Mouse (Mus musculus) cerebellum, postnatal 10 days (tissue): Measurements from ENCODE around the gene Ube2cbp.

Source experiments
- DNase-seq, 2 experiments: peaks; one replicate each; pipeline ENCODE4 v3.0.0; 2021; ENCODE audit warnings: mixed read lengths in 2 of 2

Ube2cbp gene

DNA sequence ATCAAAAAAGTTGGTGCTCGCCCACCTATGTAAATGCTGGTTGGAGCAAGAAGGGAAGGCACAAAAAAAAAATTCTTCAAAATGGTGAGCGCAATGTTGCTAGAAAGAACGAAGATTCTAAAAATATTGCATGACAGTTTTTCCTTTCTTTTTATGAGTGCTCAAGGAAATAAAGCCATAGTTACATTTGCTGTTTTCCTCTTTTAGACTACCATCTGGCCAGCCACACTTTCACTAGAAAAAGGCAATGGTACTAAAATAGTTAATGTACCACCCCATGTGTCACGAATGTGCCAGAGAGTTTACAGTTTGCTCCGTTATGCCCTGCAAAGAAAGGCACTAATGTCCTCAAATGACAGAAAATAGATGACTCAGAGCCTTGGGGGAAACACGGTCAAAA lies 45.4 kb downstream of the Ube2cbp start:
- DNase-seq: no peak

- DNase-seq: no peak
These were observed 46.8 kb downstream of the Ube2cbp start for GRCm38 (mm10) chr9:86417971-86418370.

DNA sequence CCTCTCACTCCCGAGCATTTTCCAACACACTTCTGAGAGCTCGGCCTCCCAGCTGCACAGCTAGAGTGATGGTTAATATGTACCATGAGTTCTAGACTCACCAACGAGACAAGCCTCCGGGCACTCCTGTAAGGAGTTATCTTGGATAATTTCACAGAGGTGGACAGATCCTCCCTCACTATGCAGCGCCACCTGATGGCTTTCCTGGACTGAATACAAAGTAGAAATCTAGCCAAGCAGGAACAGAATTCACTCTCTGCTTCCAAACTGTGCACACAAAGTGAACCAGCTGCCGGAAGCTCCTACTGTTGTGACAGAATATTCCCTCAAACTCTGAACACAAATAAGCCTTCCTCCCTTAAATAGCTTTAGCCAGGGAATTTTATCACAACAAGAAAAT lies 69.0 kb downstream of the Ube2cbp start:
- DNase-seq: peak; percentile 53 to 57

DNA sequence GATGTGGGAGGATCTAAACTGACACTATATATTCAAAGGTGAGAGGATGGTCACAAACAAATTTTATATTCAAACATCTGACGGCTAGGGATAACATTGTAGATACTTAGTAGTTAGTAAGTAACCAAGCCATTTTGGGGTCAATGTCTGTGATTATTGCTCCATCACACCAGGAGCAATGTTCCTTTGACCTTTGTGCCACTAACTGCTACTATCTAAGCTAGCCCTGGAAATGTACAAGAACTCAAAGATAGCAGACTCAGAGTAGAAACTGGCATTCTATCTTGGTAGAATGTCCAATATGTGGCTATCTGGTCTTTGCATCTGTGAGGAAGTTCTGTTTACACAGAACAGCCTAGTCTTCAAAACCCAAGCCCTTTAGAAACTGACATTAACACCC lies 69.7 kb downstream of the Ube2cbp start:
- no peak for DNase-seq

- peak in 1 of 2 experiments; percentile 15 for DNase-seq
These were observed 71.0 kb downstream of the Ube2cbp start for GRCm38 (mm10) chr9:86393586-86394272.

- no peak for DNase-seq
These were observed 73.3 kb downstream of the Ube2cbp start for GRCm38 (mm10) chr9:86391467-86391866.

- DNase-seq: no peak
These were observed 74.0 kb downstream of the Ube2cbp start for GRCm38 (mm10) chr9:86390713-86391112.

DNA sequence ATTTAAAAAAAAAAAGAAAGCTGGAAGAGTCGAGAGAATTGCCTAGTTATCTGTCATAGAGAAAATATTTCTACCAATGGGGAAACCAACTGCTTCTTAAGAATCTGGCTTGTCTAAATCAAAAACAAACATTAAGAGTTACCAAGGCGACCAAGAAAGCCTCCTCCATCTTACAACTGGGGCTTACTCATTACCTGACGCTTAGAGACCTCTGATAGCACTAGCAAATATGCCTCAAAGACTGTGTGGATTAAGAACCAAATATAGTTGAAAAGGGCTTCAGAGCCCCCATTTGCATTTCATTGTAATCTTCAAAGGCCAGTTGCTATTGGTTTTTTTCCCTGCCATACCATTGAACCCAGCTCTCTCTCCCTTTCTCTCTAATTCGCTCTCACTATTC lies 76.2 kb downstream of the Ube2cbp start:
- no peak for DNase-seq

DNA sequence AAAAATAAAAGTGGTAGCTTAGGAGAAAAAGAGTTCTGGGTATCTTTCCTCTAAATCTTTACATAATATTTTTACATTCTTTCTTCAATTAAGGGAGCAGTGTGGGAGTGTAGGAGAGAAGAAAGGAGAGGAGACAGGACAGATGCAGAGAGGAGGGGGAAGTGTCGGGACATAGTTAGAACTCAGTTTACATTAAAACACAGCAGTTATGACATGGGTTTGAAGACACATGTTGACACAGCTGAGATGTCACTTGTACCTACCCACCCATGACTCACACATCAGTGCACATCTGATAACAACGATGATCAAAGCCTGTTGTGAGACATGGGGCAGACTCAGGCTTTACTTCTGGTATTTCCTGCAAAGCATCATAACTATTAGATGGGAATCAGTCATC lies 87.8 kb downstream of the Ube2cbp start:
- DNase-seq: no peak

- no peak for DNase-seq
These were observed 91.8 kb downstream of the Ube2cbp start for GRCm38 (mm10) chr9:86372783-86373567.

- no peak for DNase-seq
These were observed 95.5 kb downstream of the Ube2cbp start for GRCm38 (mm10) chr9:86369208-86369607.

DNA sequence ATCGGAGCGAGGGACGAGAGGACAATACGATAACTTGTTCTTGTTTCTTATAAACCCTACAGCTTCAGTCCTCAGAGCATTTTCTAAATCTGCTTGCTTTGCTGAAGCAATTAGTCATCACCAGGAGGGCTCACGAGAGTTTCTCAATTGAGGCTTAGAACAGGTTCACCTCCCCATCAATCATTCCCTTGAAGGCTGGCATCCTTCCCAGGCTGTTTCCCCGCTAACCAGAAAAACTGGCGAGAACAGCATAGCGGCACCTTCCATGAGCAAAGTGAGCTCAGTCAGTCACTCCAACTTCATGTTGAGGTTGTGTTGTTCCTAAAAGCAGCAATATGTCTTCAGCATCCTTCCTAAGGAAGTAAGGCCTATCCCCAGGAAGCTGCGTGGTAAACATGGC lies 104.2 kb downstream of the Ube2cbp start:
- peak; percentile 28 to 34 for DNase-seq

DNA sequence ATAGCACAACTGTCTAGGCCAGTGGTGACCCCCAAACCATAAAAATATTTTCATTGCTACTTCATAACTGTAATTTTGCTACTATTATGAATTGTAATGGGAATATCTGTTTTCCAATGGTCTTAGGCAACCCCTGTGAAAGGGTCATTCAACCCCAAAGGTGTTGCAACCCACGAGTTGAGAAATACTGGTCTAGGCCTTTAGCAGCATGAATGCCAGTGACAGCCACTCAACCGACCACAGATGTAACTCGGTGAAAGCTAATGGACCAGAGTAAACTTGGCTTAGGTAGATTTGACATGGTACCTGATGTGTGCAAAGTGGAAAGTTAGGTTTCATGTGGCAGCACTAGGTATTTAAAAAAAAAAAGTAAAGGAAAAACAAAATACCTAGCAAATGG lies 108.9 kb downstream of the Ube2cbp start:
- DNase-seq: no peak

GRCm38 (mm10) chr9:86351491-86351890 lies 113.3 kb downstream of the Ube2cbp start:
- DNase-seq: no peak

DNA sequence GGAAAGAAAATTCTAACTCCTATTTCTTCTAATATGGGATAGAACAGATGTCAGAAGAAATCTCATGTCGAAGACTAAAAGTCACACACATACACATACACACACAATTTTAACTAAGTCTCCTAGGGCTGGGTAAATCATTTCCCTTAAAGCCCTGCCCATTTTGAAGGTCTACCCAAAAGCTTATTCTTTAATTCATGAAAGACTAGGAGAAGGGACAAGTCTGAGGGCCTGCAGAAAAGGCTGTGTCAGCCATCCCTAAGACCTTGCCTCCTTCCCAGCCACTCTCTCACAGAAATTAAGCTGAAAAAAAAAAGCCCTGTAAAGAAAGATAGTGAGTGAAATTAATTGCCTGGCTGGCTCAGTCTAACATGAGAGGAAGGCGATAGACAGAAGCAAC lies 128.0 kb downstream of the Ube2cbp start:
- DNase-seq: no peak

DNA sequence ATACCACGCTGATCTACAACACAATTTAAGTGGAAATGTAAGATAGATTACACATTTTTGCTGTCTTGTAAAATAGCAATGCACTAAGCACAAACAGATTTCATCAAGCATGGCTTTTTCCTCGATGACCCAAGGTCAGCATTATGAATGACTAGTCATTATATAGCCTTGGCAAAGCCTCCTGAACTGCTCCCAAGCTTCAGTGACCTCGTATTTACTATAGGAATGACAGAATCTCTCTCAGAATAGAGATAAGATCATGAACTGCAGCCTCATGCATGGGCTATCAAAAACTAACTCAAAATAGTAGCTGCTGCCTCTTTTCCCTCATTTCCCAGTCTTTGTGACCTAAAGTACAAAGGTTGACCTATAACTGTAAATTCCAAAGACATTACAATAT lies 128.4 kb downstream of the Ube2cbp start:
- DNase-seq: no peak

DNA sequence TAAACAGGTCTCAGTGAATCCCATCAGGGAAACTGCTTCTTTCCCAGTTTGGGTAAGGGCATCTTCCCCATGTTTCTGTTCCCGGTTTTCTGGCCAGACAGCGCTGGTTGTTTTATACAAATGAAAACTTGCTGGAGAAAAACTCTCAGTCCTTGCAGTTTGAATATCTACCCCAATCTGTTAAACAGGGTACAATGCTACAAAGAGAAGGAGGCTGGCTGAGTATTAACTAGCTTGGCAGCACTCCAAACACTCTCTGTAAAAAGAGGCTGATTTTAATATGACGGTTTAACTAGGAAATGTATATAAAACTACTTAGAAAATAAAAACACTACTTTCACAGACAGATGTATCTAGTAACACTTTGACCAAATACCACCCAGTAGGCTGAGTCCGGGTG lies 129.2 kb downstream of the Ube2cbp start:
- DNase-seq: no peak

- no peak for DNase-seq
These were observed 130.4 kb downstream of the Ube2cbp start for GRCm38 (mm10) chr9:86334357-86334756.

DNA sequence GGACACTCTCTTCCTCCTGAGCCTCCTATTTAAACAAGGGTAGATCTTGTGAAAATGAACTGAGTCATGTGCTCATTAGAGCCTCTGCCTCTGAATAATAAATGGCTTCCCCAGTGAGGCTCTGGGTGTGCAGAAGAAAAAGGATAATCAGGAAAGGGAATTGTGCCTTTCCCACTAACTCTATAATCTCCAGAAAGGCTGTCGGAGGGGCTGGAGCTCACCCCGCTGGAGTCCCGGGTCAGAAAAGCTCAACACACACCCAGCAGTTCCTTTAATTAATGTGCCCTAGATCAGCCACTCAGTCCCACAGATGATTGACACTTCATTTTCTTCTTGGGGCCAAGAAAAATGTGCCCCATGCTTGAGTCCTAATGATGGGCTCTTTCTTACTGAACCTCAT lies 134.2 kb downstream of the Ube2cbp start:
- DNase-seq: no peak

DNA sequence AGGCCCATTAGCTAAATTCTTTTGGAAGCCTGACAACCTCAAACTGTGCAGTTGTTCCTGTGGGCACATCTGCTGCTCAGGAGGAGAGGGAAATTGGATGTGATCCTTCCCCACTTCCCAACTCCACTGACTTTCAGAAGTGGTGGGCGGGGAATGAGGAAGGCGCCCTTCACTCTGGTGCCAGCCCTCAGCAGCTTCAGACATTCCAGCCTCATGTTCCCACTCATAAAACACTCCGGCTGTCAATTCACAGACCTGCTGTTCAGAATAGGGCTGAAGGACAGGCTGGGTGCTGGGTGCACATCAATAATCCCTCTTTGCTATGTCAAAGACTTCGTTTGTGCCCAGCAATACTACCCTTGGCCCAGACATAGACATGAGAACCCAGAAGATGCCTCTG lies 136.5 kb downstream of the Ube2cbp start:
- no peak for DNase-seq

GRCm38 (mm10) chr9:86327341-86327740 lies 137.4 kb downstream of the Ube2cbp start:
- DNase-seq: no peak

DNA sequence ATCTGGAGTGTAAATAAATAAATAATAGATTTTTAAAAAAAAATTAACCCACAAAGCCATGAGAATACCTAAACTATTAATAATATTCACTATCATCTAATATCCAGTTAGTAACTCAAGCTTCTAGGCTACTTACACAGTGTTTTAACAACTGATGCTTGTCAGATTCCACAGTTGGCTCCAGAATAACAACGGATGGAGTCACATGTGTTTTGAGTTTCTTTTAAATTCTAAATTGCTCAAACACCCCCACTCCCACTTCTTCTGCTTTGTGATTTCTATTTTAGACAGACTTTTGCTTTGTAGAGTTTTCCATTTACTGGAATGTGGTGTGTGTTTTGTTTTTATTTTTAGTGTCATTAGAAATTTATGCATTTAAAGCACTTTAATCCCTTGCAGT lies 140.0 kb downstream of the Ube2cbp start:
- no peak for DNase-seq

GRCm38 (mm10) chr9:86319516-86320140 lies 145.1 kb downstream of the Ube2cbp start:
- no peak for DNase-seq

- DNase-seq: no peak
These were observed 149.1 kb downstream of the Ube2cbp start for GRCm38 (mm10) chr9:86315700-86316099.
